Mouse (Mus musculus) embryo, embryonic 10.5 days (tissue): ENCODE measurements around the gene Rnf152.

Source experiments
- DNase-seq: peaks from one replicate; pipeline ENCODE4 v3.0.0-alpha.2; 2015; ENCODE audit warnings: low spot score

Rnf152 gene

DNA sequence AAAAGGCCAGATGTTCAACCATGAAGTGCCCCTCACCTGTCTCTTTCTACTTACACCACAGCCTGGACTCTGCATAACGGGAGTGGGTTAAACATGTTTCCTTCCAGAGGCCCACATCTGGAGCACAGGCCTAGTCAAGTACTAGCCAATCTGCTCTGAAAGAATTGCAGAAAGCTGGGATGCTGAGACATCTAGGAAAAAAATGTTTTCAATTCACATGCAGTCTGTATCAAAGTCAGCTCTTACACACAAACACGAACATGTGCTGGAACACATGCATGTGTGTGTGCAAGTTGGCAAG lies 44.0 kb downstream of the Rnf152 start:
- no peak for DNase-seq

DNA sequence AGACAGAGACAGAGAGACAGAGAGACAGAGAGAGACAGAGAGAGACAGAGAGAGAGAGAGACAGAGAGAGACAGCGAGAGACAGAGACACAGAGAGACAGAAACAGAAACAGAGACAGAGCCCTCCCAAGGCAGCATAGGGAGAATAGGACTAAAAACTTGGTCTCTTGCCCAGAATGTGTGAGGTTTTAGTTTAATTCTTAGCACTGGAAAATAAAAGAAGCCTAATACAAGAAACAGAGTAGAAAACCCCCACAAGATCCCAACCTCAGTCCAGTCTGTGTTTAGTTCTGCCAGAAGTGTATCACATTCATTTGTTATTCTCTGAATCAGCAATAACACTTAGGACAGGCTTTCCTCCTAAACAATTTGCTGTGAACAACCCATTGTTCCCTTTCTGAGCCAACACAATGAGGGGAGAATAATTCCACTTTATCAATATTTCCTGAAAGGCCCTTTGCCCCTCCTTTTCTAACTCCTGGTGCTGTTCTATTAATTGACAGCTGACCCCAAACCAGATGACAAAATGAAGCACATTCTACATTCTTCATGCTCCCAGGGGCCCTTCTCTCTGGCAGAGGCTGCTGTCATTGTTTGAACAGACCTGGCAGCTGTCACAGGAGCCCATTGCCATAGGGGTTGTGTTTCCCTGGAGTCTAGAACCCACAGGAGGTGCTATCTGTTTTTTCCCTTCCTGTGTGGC lies 44.5 kb downstream of the Rnf152 start:
- DNase-seq: peak; percentile 33

DNA sequence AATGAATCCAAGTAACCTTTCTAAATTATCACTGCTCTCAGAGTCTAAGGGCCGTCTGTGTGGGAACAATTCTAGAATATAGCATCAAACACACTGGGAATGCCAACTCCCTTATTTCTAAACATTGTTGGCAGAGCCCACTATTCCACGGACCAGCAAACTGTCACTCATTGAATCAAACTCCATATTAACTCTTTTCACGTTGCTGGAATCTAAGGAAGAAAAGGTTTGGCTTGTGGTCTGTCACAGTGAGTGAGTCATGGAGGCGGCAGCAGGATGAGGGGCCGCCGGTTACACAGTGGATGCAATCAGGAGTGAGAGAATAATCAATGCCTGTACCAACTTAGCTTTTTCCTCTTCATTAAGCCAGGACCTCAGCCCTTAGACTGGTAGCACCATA lies 54.3 kb downstream of the Rnf152 start:
- DNase-seq: no peak

DNA sequence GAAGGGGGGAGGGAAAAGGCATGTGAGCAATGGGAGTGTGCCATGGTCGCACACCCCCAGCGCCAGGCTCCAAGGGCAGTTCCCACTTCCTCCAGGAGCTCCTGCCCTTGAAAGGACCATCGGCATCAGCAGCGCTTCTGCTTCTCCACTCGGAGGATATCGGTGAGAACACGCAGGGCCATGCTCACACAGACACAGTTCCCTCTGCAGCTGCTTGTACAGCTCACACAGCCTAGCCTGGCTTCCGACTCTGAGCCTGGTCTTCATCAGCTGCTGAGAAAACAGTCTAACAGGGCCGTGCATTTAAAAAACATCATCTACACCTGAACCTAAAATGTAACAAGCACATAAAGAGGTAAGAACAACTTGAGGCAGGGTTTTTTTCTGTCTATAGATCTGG lies 54.7 kb downstream of the Rnf152 start:
- no peak for DNase-seq

DNA sequence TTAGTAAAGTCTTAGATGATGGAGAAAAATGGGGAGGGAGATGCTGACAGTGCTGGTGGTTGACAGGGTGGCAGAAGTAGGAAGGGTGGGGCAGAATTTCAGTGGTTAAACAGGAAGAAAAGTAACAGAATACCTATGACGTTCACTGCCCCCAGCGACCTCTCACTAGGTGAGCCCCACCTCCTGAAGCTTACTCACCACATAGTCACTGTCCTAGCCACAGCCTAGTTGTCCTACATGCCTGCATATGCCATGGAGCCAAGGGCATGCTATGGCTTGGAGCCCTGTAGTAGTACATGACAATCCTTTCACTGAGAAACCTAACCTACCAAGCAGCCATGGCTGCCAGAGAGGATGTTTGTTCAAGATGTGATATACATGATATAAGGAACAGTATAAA lies 64.7 kb downstream of the Rnf152 start:
- DNase-seq: no peak

DNA sequence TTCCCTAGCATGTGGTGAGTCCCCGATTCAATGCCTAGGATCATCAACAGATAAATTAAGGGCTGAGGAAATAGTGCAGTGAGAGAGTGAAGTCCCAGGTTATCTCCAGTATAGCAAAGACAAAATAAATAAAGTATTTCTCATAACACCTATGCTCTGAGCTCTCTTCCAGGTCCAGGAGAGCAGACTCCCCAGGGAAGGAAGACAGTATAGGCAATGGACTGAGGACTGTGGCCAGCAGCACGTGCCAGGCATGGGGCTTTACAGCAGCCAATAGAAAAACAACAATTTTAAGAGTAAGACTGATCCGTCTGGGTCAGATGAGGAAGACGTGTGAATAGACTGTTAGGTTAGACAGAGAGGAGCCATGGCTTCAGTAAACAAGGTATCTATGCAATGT lies 69.0 kb downstream of the Rnf152 start:
- no peak for DNase-seq

DNA sequence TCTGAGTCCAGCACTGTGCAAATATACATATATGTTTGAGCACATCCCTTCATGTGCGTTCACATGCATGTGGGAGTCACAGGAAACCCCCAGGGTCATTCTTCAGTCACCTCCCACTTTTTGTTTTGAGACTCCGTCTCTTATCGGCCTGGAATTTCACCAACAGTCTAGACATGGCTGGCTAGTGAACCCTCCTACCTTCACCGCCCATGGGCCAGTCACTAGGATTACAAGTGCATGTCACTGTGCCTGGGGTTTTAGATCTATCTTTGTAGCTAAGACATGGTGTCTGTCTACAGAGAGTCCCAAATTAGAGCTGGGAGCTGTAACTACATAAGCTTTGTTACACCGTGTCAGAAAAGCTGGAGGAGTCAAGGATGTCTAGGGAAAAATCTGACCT lies 69.6 kb downstream of the Rnf152 start:
- DNase-seq: no peak

DNA sequence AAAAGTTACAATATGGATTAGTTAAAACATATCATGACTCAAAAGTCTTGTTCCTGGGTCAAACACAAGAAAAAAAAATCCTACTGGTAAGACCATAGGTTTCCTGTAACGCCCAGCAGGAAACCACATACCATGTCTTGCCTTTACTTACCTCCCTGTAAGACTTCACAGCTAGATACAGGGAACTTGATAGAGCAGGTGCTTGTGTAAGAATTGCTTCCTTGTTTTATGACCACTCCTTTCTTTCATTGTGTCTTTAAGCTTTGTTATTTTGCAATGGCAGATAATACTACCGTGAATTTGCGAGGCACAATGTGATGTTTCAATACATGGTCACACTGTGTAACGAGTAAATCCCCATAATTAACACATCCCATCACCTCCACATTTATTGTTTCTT lies 71.5 kb downstream of the Rnf152 start:
- DNase-seq: no peak

DNA sequence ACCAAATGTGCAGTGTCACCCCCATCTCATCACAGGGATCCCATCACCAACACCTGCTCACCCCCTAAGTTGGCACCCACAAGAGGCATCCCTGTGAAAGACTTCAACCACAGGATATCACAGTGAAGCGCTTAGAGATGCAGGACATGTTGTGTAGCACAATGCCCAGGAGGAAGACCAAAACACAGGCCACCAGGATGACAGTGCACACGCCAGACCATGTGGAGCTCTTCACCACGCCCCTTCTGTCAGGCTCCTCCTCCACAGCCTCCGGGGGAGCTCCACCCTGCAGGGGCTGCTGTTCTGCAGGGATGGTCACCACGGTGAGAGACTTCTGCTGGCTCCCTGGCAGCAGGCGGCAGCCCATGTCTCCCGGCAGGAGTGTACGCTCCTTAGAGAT lies 72.4 kb downstream of the Rnf152 start:
- DNase-seq: no peak

DNA sequence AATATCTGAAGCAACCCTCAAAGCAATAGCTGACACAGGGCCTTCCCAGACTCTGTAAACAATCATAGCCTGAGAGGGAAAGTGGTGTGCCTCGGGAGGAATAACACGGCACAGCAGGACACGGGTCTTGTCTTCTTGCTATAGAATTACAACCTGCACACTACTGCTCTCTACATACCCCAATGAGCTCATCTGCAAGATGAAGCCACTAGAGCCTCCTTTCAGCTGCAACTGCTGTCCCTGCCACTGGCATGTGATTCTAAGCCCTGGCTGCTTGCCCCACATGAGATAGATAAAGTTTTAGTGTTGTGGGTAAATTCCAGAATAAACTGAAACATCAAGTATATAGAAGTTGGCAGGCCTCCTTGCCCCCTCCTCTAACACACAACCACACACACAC lies 75.2 kb downstream of the Rnf152 start:
- no peak for DNase-seq

DNA sequence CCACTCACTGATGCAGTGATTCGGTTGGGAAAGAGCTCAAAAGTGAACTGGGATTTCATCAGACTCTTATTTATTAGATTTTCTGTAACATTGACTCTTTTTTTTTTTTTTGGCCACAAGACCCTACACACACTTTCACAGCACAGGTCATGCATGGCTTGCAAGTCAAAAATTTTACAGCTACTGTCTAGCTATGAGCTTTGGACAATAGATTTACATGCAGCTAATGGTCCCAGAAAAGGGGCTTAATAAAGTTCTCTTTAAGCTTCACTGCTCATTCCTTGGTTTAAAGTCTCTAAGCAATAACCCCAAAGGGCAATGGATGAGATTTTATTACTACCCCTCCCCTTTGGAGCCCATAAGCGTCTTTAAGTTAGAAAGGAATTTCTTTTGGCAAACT lies 76.3 kb downstream of the Rnf152 start:
- DNase-seq: no peak

DNA sequence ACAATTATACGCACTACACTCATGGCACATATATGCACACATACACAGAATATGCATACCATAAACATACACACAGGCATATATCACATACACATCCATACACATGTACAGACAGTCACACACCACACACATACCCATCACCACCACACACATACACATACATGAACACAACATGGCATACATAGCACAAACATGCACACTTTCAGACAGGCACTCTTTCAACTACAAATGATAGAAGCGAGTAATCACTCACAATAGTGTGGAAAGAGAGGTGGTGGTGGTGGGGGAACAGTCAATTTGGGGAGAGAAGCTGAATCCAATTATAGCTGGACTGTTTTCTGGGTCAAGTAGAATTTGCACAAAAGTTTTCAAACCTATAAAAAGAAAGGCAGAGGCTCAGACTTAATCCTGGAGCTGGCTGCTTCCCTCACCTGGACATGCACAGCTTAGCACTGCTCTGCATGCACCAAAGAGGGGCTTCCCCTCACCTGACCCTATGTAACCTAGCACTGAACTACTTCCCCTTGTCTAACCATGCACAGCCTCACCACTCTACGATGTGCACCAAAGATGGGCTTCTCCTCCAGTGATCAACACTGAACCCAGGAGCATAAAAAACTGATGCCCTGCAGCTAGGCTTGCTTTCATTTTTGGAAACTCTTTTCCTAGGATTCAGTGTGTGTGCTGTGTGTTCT lies 81.9 kb downstream of the Rnf152 start:
- DNase-seq: no peak

DNA sequence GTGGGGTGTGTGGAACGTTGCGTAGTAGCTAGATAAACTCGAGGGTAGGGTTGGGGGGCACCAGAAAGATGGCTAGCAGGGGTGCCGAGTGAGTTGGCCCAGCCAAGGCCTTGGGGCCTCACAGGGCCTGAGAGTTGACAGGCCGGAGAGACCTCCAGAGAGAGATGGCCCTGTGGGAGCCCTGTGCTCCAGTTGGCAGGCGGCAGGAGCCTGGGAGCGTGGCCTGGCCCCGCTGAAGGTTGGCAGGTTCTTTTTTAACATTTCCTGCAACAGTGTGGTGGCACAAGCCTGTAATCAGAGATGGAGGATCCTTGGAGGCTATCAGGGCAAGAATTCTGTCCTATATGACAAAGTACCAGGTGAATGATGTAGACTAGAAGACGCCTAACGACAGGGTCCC lies 85.4 kb downstream of the Rnf152 start:
- no peak for DNase-seq

DNA sequence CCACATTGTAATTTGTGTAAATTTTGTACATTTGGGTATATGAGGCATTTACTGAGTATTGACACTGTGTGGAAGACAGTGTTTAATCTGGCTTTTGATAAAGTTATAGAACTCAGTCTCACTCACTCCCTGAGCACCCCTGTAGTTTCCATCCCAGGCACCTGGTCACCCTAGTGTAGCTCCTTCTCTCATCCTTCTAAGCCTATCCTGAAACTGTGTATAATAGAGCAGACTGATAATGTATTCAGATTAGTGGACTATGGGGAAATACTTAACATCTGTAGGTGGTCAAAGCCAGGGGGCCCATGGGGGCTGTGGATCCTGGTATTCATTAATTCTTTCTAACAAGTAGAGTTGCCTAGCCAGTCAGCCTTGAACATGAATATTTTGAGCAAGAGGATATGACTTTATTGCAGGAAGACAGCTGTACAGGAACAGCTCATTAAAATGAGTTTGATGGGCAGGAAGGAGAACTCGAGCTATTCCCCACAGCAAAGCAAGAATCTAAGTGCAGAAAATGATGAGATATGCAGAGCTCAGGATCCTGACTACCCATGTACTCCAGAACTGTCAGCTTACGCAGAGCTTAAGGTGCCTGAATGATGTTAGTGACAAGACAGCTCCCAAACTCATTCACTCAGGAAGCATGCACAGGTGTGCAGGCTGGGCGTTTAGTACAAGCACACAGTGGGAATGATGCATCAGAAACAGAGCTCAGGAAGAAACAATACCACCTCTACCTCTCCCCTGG lies 93.1 kb downstream of the Rnf152 start:
- DNase-seq: no peak

DNA sequence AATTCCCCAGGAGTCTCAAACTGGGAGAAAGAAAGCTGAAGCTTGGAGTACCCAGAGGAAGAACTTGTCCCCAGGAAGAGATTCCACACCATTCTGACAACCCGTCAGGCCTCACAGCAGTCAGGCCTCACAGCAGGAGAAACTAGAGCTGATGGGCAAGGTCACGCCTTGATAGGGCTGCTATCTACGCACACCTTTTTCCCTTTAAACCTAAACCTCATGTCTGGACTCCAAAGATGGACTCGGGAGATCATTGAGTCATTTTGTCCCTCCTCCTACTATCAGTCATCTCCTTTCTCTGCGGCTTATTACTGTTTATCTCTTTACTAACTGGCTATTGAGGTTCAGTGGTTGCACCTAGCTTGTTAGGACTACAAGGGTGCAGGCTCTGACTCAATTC lies 96.3 kb downstream of the Rnf152 start:
- no peak for DNase-seq

DNA sequence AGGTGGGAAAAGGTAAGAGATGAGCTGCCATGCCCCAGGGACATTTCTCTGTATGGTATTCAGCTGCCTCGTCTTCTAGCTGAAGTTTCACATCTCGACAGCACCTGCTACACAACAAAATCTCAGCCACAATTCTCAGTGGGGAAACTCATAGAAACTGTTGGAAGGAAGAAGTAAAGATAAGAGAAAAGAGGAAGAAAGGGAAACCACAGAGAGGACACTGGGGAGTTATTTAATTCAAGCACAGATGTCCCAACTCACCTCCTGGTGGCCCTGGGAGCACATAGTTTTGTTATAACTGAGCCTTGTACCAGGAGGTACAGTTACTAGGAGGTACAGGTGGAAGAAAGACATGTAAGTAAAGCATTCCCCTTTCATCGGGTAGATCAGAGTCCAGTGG lies 99.3 kb downstream of the Rnf152 start:
- DNase-seq: no peak

DNA sequence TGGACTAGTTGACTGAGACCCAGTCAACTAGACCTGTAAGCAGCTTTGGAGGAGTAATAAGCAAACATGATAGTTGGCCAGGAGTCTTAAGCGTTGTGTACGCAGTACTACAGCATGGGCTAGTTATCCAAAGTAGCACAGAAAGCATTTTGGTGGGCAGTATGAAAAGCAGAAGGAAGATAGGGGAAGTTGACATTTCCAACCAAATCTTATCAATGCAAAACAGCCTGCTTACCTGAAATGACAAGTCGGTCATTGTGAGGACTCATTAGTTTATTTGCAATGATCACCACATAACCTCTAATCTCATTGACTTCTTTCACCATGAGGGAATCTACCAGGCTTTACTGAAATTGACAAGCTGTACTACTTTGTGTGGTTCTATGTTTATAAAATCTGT lies 107.3 kb downstream of the Rnf152 start:
- no peak for DNase-seq

DNA sequence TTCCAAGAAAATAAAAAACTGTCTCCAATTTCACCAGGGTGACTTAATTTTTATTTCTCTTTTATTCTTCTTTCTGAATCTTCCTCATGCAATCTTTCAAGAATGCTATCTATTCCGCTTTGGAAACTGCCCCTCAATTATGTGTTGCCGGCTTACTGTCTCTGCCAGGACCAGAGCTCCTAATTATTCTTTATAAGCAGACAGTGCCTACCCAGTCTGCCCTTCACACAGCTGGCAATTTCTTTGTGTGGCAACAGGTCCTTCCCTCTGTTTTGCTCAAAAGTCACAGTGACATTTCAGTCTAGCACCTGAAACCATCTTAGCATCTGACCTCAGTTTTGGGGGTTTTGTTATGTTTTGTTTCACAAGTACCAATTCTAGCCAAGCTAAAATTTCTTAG lies 109.9 kb downstream of the Rnf152 start:
- DNase-seq: peak; percentile 19

DNA sequence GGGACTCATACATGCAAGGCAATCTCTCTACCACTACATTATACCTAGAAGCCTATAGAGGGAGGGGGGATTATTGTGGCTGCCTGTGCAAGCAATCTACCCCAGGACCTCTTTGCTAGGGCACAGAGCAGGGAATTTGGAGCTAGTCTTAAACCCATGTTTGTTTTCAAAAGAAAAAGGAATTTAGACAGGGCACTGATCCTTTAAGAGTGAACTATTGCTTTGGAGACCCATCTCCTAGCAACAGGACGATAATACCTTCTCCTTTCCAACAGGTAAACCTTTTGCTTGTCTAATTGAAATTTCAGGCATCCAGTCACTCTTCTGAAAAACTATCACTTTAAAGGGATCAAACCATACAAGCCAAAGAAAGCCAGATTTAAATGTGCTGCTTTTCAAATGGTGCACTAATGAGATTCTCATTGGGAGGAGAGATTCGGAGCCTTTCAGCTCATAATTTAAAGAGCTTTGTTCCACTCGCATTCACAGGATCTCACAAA lies 110.4 kb downstream of the Rnf152 start:
- DNase-seq: peak; percentile 39

DNA sequence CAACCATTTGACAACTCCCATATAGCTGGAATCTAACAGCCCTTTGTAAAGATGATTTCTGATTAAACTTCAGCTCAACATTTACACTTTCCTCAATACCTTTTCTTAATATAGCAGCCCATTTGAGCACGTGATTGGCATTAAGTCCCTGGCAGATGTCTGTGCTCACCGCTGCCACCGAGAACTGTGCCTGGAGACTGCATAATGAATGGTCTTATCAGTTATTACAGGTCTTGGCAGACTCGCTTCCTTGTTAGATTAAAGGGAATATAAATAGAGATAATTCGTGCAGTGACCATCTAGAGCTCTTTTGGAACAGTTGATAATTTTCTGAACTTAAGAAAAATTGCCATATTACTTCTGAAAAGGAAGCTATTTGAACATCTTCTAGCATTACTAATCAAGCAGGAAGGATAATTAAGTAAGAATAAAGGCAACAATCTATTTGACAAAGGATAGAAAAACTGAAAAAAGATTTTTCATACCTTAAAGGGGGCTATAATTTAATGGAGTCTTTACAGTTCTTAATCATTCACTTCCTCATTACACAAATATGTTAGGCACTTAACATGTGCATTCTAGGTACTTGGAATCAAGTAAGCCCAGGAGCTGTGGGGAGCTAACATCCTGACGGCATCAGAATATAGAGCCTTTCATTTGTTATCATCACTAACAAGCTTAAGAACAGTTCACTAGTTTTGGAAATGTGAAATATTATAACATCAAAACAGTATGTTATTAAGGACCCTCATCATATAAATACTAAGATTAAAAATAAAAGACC lies 113.0 kb downstream of the Rnf152 start:
- no peak for DNase-seq

DNA sequence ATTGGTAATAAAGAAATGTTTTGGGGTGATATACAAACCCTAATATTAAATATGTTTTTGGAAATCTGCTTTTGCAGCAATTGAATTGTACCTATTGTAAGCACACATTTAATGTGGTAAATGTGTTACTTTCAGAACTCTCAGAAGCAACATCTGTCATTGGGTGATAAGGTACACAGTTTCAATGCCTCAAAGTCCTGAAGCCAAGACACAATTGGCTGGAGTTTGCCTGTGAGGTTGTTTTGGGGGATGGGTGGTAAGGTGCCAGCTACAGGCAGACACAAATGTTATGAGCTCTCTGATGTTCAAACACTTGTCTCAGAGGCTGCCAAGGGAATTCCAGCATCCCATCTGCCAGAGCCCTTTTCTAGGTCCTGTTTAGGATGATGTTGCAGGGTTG lies 116.3 kb downstream of the Rnf152 start:
- DNase-seq: no peak
